Mouse (Mus musculus): ENCODE data around the gene Mgat5. TPM values are rescaled to one million over a fixed set of nuclear protein-coding genes. Genes with fewer than 3 reads are reported as not detected.

The Mgat5 gene
- polyA plus RNA-seq, 1 experiment from 2014 or later = 0.98 TPM

- H3K4me1 ChIP-seq (ENCODE audit: control insufficient read depth, low read depth, low read length) = no peaks in the 10 kb centered on the region
- H3K9ac ChIP-seq (ENCODE audit: low read depth, low read length) = no peak overlapping the region
- H3K36me3 ChIP-seq (ENCODE audit: control insufficient read depth, insufficient read depth) = no peaks in the 10 kb centered on the region
- 54% methylated on average over 5 of the region's 5 CpGs for WGBS (ENCODE audit: insufficient replicate concordance)
- ATAC-seq (ENCODE audit: low read depth) = no peak
- H3K27ac ChIP-seq (ENCODE audit: low read length) = no peak overlapping the region
- no peaks in the 10 kb centered on the region for H3K9me3 ChIP-seq (replicated peaks; ENCODE audit: control insufficient read depth, low read length)
- H3K4me2 ChIP-seq (ENCODE audit: low read depth, low read length) = no peak overlapping the region
- H3K27me3 ChIP-seq (ENCODE audit: control insufficient read depth, insufficient read depth, low read depth, low read length) = no peaks in the 10 kb centered on the region
- no peak overlapping the region for H3K4me3 ChIP-seq (ENCODE audit: low read depth, low read length)
These were observed 99.0 kb downstream of the Mgat5 start for GRCm38 (mm10) chr1:127303791-127304190.

- ATAC-seq (ENCODE audit: low read depth) = no peak
- H3K36me3 ChIP-seq (ENCODE audit: control insufficient read depth, insufficient read depth) = no peaks in the 10 kb centered on the region
- no peaks in the 10 kb centered on the region for H3K4me1 ChIP-seq (ENCODE audit: control insufficient read depth, low read depth, low read length)
- H3K9me3 ChIP-seq (replicated peaks; ENCODE audit: control insufficient read depth, low read length) = no peaks in the 10 kb centered on the region
- H3K27ac ChIP-seq (ENCODE audit: low read length) = no peak overlapping the region
- H3K4me3 ChIP-seq (ENCODE audit: low read depth, low read length) = no peak overlapping the region
- H3K4me2 ChIP-seq (ENCODE audit: low read depth, low read length) = no peak overlapping the region
- WGBS (ENCODE audit: insufficient replicate concordance) = 47% methylated on average over 2 of the region's 2 CpGs
- no peaks in the 10 kb centered on the region for H3K27me3 ChIP-seq (ENCODE audit: control insufficient read depth, insufficient read depth, low read depth, low read length)
- H3K9ac ChIP-seq (ENCODE audit: low read depth, low read length) = no peak overlapping the region
These were observed 99.5 kb downstream of the Mgat5 start for GRCm38 (mm10) chr1:127304281-127304680.

GRCm38 (mm10) chr1:127305582-127305981 is 100.8 kb downstream of the Mgat5 start:
- H3K27me3 ChIP-seq (ENCODE audit: control insufficient read depth, insufficient read depth, low read depth, low read length) = no peaks in the 10 kb centered on the region
- H3K4me2 ChIP-seq (ENCODE audit: low read depth, low read length) = no peak overlapping the region
- H3K4me3 ChIP-seq (ENCODE audit: low read depth, low read length) = no peak overlapping the region
- no peaks in the 10 kb centered on the region for H3K36me3 ChIP-seq (ENCODE audit: control insufficient read depth, insufficient read depth)
- H3K9ac ChIP-seq (ENCODE audit: low read depth, low read length) = no peak overlapping the region
- H3K4me1 ChIP-seq (ENCODE audit: control insufficient read depth, low read depth, low read length) = no peaks in the 10 kb centered on the region; the same call in 1 of the 2 replicates
- H3K9me3 ChIP-seq (replicated peaks; ENCODE audit: control insufficient read depth, low read length) = no peaks in the 10 kb centered on the region
- ATAC-seq (ENCODE audit: low read depth) = no peak
- no peak overlapping the region for H3K27ac ChIP-seq (ENCODE audit: low read length)
- WGBS (ENCODE audit: insufficient replicate concordance) = 59% methylated on average over 2 of the region's 2 CpGs

DNA sequence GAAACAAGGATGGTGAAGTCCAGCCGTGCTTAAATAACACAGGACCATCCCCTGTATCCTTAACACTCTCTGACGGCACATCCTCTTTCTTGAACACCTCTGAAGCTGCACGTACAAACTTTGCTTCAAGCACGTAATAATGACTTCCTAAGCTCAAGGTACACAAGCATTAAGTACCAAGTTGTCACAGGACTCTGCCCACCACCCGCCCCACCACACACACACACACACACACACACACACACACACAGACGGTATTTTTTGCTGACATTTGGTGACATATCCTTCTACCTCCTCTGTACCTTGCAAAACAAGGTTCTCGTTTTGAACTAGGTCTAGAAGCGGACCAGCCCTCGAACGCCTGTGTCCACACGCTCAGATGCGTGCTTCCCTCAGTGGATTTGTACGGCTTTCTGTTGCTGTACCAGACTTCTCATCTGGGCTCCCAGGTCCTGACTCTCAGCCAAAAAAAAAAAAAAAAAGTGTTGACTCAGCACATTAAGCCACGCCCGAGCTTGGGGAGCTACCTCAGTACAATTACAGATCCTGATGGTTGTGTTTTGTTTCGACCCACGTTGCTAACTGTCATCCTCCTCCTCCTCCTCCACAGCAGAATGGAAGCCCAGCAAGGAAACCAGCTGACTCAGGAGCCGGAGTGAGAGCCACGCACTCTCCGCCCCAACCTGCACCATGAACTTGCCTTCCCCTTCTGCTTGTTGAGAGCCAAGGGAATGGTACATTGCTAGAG is 101.4 kb downstream of the Mgat5 start:
- no peak overlapping the region for H3K27ac ChIP-seq (ENCODE audit: low read length)
- no peak overlapping the region for H3K4me2 ChIP-seq (ENCODE audit: low read depth, low read length)
- H3K27me3 ChIP-seq (ENCODE audit: control insufficient read depth, insufficient read depth, low read depth, low read length) = no peaks in the 10 kb centered on the region
- 60% methylated on average over 20 of the region's 20 CpGs for WGBS (ENCODE audit: insufficient replicate concordance)
- no peak for ATAC-seq (ENCODE audit: low read depth)
- H3K4me3 ChIP-seq (ENCODE audit: low read depth, low read length) = no peak overlapping the region
- no peak overlapping the region for H3K9ac ChIP-seq (ENCODE audit: low read depth, low read length)
- no peaks in the 10 kb centered on the region for H3K36me3 ChIP-seq (ENCODE audit: control insufficient read depth, insufficient read depth)
- H3K9me3 ChIP-seq (replicated peaks; ENCODE audit: control insufficient read depth, low read length) = no peaks in the 10 kb centered on the region
- H3K4me1 ChIP-seq (ENCODE audit: control insufficient read depth, low read depth, low read length) = no peaks in the 10 kb centered on the region; the same call in 1 of the 2 replicates

- 79% methylated on average over 4 of the region's 4 CpGs for WGBS (ENCODE audit: insufficient replicate concordance)
- no peaks in the 10 kb centered on the region for H3K9me3 ChIP-seq (replicated peaks; ENCODE audit: control insufficient read depth, low read length)
- ATAC-seq (ENCODE audit: low read depth) = no peak
- H3K36me3 ChIP-seq (ENCODE audit: control insufficient read depth, insufficient read depth) = no peaks in the 10 kb centered on the region
- H3K4me3 ChIP-seq (ENCODE audit: low read depth, low read length) = no peak overlapping the region
- no peak overlapping the region for H3K4me2 ChIP-seq (ENCODE audit: low read depth, low read length)
- H3K4me1 ChIP-seq (ENCODE audit: control insufficient read depth, low read depth, low read length) = no peaks in the 10 kb centered on the region; the same call in 1 of the 2 replicates
- H3K27me3 ChIP-seq (ENCODE audit: control insufficient read depth, insufficient read depth, low read depth, low read length) = no peaks in the 10 kb centered on the region
- no peak overlapping the region for H3K9ac ChIP-seq (ENCODE audit: low read depth, low read length)
- no peak overlapping the region for H3K27ac ChIP-seq (ENCODE audit: low read length)
These were observed 102.5 kb downstream of the Mgat5 start for GRCm38 (mm10) chr1:127307361-127307760.

DNA sequence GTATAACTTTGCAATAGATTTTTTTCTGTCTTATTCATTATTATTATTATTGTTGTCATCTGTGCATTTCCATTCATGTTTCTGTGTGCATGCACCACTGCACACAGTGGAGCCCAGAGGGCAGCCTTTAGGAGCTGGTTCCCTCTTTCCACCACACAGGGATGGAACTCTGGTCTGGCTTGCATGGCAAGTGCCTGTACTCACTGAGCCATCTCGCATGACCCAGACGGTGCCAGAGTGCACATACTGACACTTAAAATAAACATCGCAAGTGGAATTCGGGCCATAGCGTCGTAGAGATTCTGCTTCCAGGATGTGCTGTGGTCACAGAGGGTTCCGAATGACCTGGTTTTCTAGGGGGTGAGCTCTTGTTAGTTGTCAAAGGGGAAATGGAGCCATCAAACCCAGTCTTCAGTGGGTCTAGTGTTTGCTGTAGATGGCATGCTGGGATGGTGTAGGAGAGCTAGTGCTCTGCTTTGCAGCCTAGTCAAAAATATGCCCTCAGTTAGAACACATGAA is 103.5 kb downstream of the Mgat5 start:
- Histone ChIP-seq H3K36me3 (ENCODE audit: control insufficient read depth, insufficient read depth) (no peaks in the 10 kb centered on the region), H3K4me3 (ENCODE audit: low read depth, low read length) (no peak overlapping the region), H3K27ac (ENCODE audit: low read length) (no peak overlapping the region), H3K4me1 (ENCODE audit: control insufficient read depth, low read depth, low read length) (no peaks in the 10 kb centered on the region; the same call in 1 of the 2 replicates), H3K9ac (ENCODE audit: low read depth, low read length) (no peak overlapping the region), H3K4me2 (ENCODE audit: low read depth, low read length) (no peak overlapping the region), H3K27me3 (ENCODE audit: control insufficient read depth, insufficient read depth, low read depth, low read length) (no peaks in the 10 kb centered on the region), H3K9me3 (replicated peaks; ENCODE audit: control insufficient read depth, low read length) (no peaks in the 10 kb centered on the region)
- no peak for ATAC-seq (ENCODE audit: low read depth)
- 62% methylated on average over 7 of the region's 7 CpGs for WGBS (ENCODE audit: insufficient replicate concordance)

GRCm38 (mm10) chr1:127308989-127309701 is 104.3 kb downstream of the Mgat5 start:
- ATAC-seq (ENCODE audit: low read depth) = no peak

GRCm38 (mm10) chr1:127310011-127310410 is 105.2 kb downstream of the Mgat5 start:
- Histone ChIP-seq H3K4me3 (ENCODE audit: low read depth, low read length) (no peak overlapping the region), H3K9me3 (replicated peaks; ENCODE audit: control insufficient read depth, low read length) (no peaks in the 10 kb centered on the region), H3K36me3 (ENCODE audit: control insufficient read depth, insufficient read depth) (no peaks in the 10 kb centered on the region), H3K4me2 (ENCODE audit: low read depth, low read length) (no peak overlapping the region), H3K4me1 (ENCODE audit: control insufficient read depth, low read depth, low read length) (no peaks in the 10 kb centered on the region; the same call in 1 of the 2 replicates), H3K9ac (ENCODE audit: low read depth, low read length) (no peak overlapping the region), H3K27ac (ENCODE audit: low read length) (no peak overlapping the region), H3K27me3 (ENCODE audit: control insufficient read depth, insufficient read depth, low read depth, low read length) (no peaks in the 10 kb centered on the region)
- 46% methylated on average over 5 of the region's 5 CpGs for WGBS (ENCODE audit: insufficient replicate concordance)
- no peak for ATAC-seq (ENCODE audit: low read depth)

More at GRCm38 (mm10) chr1:127308989-127309701, 104.3 kb downstream of the Mgat5 start:
- Histone ChIP-seq H3K36me3 (ENCODE audit: control insufficient read depth, insufficient read depth) (no peaks in the 10 kb centered on the region), H3K27ac (ENCODE audit: low read length) (no peak overlapping the region), H3K4me2 (ENCODE audit: low read depth, low read length) (no peak overlapping the region), H3K4me3 (ENCODE audit: low read depth, low read length) (no peak overlapping the region), H3K27me3 (ENCODE audit: control insufficient read depth, insufficient read depth, low read depth, low read length) (no peaks in the 10 kb centered on the region), H3K9me3 (replicated peaks; ENCODE audit: control insufficient read depth, low read length) (no peaks in the 10 kb centered on the region), H3K9ac (ENCODE audit: low read depth, low read length) (no peak overlapping the region), H3K4me1 (ENCODE audit: control insufficient read depth, low read depth, low read length) (no peaks in the 10 kb centered on the region; the same call in 1 of the 2 replicates)
- 27% methylated on average over 13 of the region's 13 CpGs for WGBS (ENCODE audit: insufficient replicate concordance)

DNA sequence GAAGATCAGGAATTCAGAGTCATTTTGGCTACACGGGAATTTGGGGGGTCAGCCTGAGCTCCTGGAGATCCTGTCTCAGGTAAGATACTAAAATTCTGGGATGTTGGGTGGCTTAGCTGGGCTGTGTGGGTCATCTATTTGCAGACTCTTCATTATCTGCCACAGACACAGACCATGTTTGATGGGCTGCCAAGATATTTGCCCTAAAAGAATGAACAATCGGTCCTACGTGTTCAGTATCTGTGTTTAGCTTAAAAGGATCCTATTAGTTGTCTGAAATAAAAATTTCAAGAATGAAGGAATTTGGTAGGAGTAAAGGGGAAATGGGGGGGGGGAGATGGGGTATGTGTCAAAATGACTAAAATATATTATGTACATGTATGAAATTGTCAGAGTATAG is 105.9 kb downstream of the Mgat5 start:
- no peaks in the 10 kb centered on the region for H3K27me3 ChIP-seq (ENCODE audit: control insufficient read depth, insufficient read depth, low read depth, low read length)
- no peaks in the 10 kb centered on the region; the same call in 1 of the 2 replicates for H3K4me1 ChIP-seq (ENCODE audit: control insufficient read depth, low read depth, low read length)
- H3K9me3 ChIP-seq (replicated peaks; ENCODE audit: control insufficient read depth, low read length) = no peaks in the 10 kb centered on the region
- ATAC-seq (ENCODE audit: low read depth) = no peak
- no peak overlapping the region for H3K4me2 ChIP-seq (ENCODE audit: low read depth, low read length)
- no peak overlapping the region for H3K9ac ChIP-seq (ENCODE audit: low read depth, low read length)
- H3K4me3 ChIP-seq (ENCODE audit: low read depth, low read length) = no peak overlapping the region
- 27% methylated on average over 3 of the region's 3 CpGs for WGBS (ENCODE audit: insufficient replicate concordance)
- no peaks in the 10 kb centered on the region for H3K36me3 ChIP-seq (ENCODE audit: control insufficient read depth, insufficient read depth)
- no peak overlapping the region for H3K27ac ChIP-seq (ENCODE audit: low read length)
